Mouse (Mus musculus) forebrain, embryonic 16.5 days (tissue): ENCODE data around the gene Srl. TPM values are rescaled to one million over a fixed set of nuclear protein-coding genes. Genes with fewer than 3 reads are reported as not detected.
"Not testable (repeated sequence)": the region's sequence is repeated elsewhere in the genome, so short reads cannot be mapped to it uniquely, and the experiment has no call there.

Experiments used
- ATAC-seq: fragments of 200-750 bp; cut with Nextera tagmentation; 2 replicates; pipeline ENCODE4 v1.8.0; 2017; ENCODE audit warnings: mild to moderate bottlenecking, moderate library complexity
- H3K27ac ChIP-seq: fragments of 300-500 bp; sonication (generic); 2 replicates; pipeline ENCODE4 v1.5.1; 2014; ENCODE audit warnings: low read length, control low read depth
- H3K27me3 ChIP-seq: fragments of 300-500 bp; sonication (generic); replicated peaks from 2 replicates; pipeline ENCODE4 v1.6.1; 2014; ENCODE audit warnings: low read length; ENCODE audit not compliant: control insufficient read depth, insufficient read depth
- H3K36me3 ChIP-seq: fragments of 300-500 bp; sonication (generic); 2 replicates; pipeline ENCODE4 v1.6.1; 2014; ENCODE audit not compliant: control insufficient read depth, insufficient read depth
- H3K4me1 ChIP-seq: fragments of 300-500 bp; sonication (generic); replicated peaks from 2 replicates; pipeline ENCODE4 v1.6.1; 2014; ENCODE audit warnings: low read length; ENCODE audit not compliant: control insufficient read depth, insufficient read depth
- H3K4me2 ChIP-seq: fragments of 300-500 bp; sonication (generic); 2 replicates; pipeline ENCODE4 v1.6.1; 2014; ENCODE audit warnings: mild to moderate bottlenecking, low read length, control low read depth
- H3K4me3 ChIP-seq: fragments of 300-500 bp; sonication (generic); replicated peaks from 2 replicates; pipeline ENCODE4 v1.5.1; 2014; ENCODE audit warnings: mild to moderate bottlenecking, low read length, control low read depth
- H3K9ac ChIP-seq: fragments of 300-500 bp; sonication (generic); replicated peaks from 2 replicates; pipeline ENCODE4 v1.6.1; 2014; ENCODE audit warnings: low read depth, low read length, control low read depth
- H3K9me3 ChIP-seq: fragments of 300-500 bp; sonication (generic); 2 replicates; pipeline ENCODE4 v1.6.1; 2016; ENCODE audit warnings: low read length; ENCODE audit not compliant: control insufficient read depth
- WGBS: fragments of 180-500 bp; shearing (Covaris S2); extraction: QIAGEN DNeasy Blood & Tissue Kit; methylation state at CpG from one replicate; pipeline ENCODE4 v1.1.7; 2014; 5-methylcytosine and 5-hydroxymethylcytosine counted together
- polyA plus RNA-seq: library from polyadenylated mRNA; unstranded; fragments of >200 nt; fragmentation: Nextera tagmentation; extraction: Ambion mirVana; gene quantifications from 2 replicates; pipeline ENCODE4 v1.2.1, GENCODE M21; 2015

Gene Srl
- 45.2 and 48.8 TPM in 2 replicates for polyA plus RNA-seq

GRCm38 (mm10) chr16:4541501-4542198 lies at the start of gene Srl:
TSS of gene Srl (minus strand) at chr16:4541816.
- Histone ChIP-seq H3K4me2 (peak within 1 kb of the TSS; percentile 56), H3K27me3 (no peaks in the 10 kb centered on the region), H3K4me3 (peak within 1 kb of the TSS; percentile 64), H3K27ac (peak within 1 kb of the TSS; percentile 65), H3K9me3 (no peaks in the 10 kb centered on the region), H3K4me1 (peaks cover 29% of the 10 kb centered on the region), H3K36me3 (peaks cover 6% of the 10 kb centered on the region; the same call in 1 of the 2 replicates), H3K9ac (peak within 1 kb of the TSS; percentile 52)
- ATAC-seq: peak; percentile 96
- under 1% methylated on average over 43 of the region's 43 CpGs for WGBS

- H3K27ac ChIP-seq: no peak overlapping the region
- H3K36me3 ChIP-seq: no peaks in the 10 kb centered on the region; the same call in 1 of the 2 replicates
- 94% methylated on average over 9 of the region's 9 CpGs for WGBS
- no peaks in the 10 kb centered on the region for H3K9me3 ChIP-seq
- no peaks in the 10 kb centered on the region for H3K27me3 ChIP-seq
- H3K4me2 ChIP-seq: no peak overlapping the region
- H3K4me3 ChIP-seq: no peak overlapping the region
- H3K4me1 ChIP-seq: peaks cover 32% of the 10 kb centered on the region
- ATAC-seq: no peak
- H3K9ac ChIP-seq: no peak overlapping the region
Measured at GRCm38 (mm10) chr16:4590236-4590635, 48.6 kb upstream of the Srl start.

- no peak overlapping the region for H3K4me2 ChIP-seq
Measured at GRCm38 (mm10) chr16:4587516-4588210, 46.0 kb upstream of the Srl start.

GRCm38 (mm10) chr16:4586531-4587123 lies 45.0 kb upstream of the Srl start:
- peak; percentile 95 for ATAC-seq
- Histone ChIP-seq H3K27me3 (no peaks in the 10 kb centered on the region), H3K4me2 (peak overlapping the region; percentile 77), H3K9me3 (no peaks in the 10 kb centered on the region), H3K27ac (peak overlapping the region; percentile 43), H3K36me3 (no peaks in the 10 kb centered on the region; the same call in 1 of the 2 replicates), H3K4me1 (peaks cover 14% of the 10 kb centered on the region), H3K4me3 (peak overlapping the region; percentile 67), H3K9ac (peak overlapping the region; percentile 73)
- WGBS: under 1% methylated on average over 43 of the region's 43 CpGs

More at GRCm38 (mm10) chr16:4587516-4588210, 46.0 kb upstream of the Srl start:
- Histone ChIP-seq H3K4me1 (peaks cover 18% of the 10 kb centered on the region), H3K27me3 (no peaks in the 10 kb centered on the region), H3K9ac (no peak overlapping the region), H3K36me3 (no peaks in the 10 kb centered on the region; the same call in 1 of the 2 replicates), H3K4me3 (no peak overlapping the region), H3K9me3 (no peaks in the 10 kb centered on the region), H3K27ac (peak overlapping the region; percentile 43)
- ATAC-seq: peak; percentile 9; the same call in 1 of the 2 replicates
- WGBS: 45% methylated on average over 5 of the region's 5 CpGs

GRCm38 (mm10) chr16:4585642-4586530 lies 44.3 kb upstream of the Srl start:
- H3K4me1 ChIP-seq: peaks cover 14% of the 10 kb centered on the region
- WGBS: 11% methylated on average over 14 of the region's 14 CpGs
- H3K4me2 ChIP-seq: peak overlapping the region; percentile 77
- peak overlapping the region; percentile 67 for H3K4me3 ChIP-seq
- no peaks in the 10 kb centered on the region for H3K9me3 ChIP-seq
- H3K36me3 ChIP-seq: no peaks in the 10 kb centered on the region; the same call in 1 of the 2 replicates
- peak; percentile 34 for ATAC-seq
- H3K9ac ChIP-seq: peak overlapping the region; percentile 73
- H3K27ac ChIP-seq: peak overlapping the region; percentile 43
- H3K27me3 ChIP-seq: no peaks in the 10 kb centered on the region

GRCm38 (mm10) chr16:4584438-4584837 lies 42.8 kb upstream of the Srl start:
- 77% methylated on average over 5 of the region's 5 CpGs for WGBS
- no peak for ATAC-seq

GRCm38 (mm10) chr16:4583807-4584206 lies 42.2 kb upstream of the Srl start:
- H3K27ac ChIP-seq: no peak overlapping the region
- no peaks in the 10 kb centered on the region for H3K9me3 ChIP-seq
- no peaks in the 10 kb centered on the region for H3K36me3 ChIP-seq
- no peak overlapping the region for H3K9ac ChIP-seq
- ATAC-seq: no peak
- peaks cover 14% of the 10 kb centered on the region for H3K4me1 ChIP-seq
- H3K4me2 ChIP-seq: no peak overlapping the region
- H3K4me3 ChIP-seq: no peak overlapping the region
- no peaks in the 10 kb centered on the region for H3K27me3 ChIP-seq
- WGBS: 90% methylated on average over 3 of the region's 3 CpGs

More at GRCm38 (mm10) chr16:4584438-4584837, 42.8 kb upstream of the Srl start:
- Histone ChIP-seq H3K9me3 (no peaks in the 10 kb centered on the region), H3K4me2 (no peak overlapping the region), H3K27me3 (no peaks in the 10 kb centered on the region), H3K36me3 (no peaks in the 10 kb centered on the region), H3K4me1 (peaks cover 14% of the 10 kb centered on the region), H3K9ac (no peak overlapping the region), H3K27ac (no peak overlapping the region), H3K4me3 (no peak overlapping the region)

GRCm38 (mm10) chr16:4581179-4581578 lies 39.6 kb upstream of the Srl start:
- not testable (repeated sequence) for H3K4me1 ChIP-seq, H3K36me3 ChIP-seq, H3K4me2 ChIP-seq, ATAC-seq, H3K9me3 ChIP-seq, H3K4me3 ChIP-seq, H3K27me3 ChIP-seq, H3K9ac ChIP-seq, H3K27ac ChIP-seq
- 83% methylated on average over 3 of the region's 4 CpGs for WGBS
